Mouse (Mus musculus) urinary bladder, postnatal 36 days (tissue): ENCODE results near the gene Rfc4.
A peak's percentile ranks its signal among the peaks of the same experiment; 100 is the strongest.

ENCODE experiments used
- DNase-seq, 2 experiments: peaks; one replicate each; pipeline ENCODE4 v3.0.0; 2022; ENCODE audit warnings: low spot score in 2 of 2, mixed read lengths in 1 of 2

Gene Rfc4

GRCm38 (mm10) chr16:23127673-23128375, at the start of gene Rfc4:
TSS of gene Rfc4 (minus strand) at chr16:23127737.
- DNase-seq = peak; percentile 90 to 91

GRCm38 (mm10) chr16:23175956-23176355, 48.4 kb upstream of the Rfc4 start:
- no peak for DNase-seq

- DNase-seq = no peak
Observed at GRCm38 (mm10) chr16:23174855-23175254, 47.3 kb upstream of the Rfc4 start.

- DNase-seq = no peak
Observed at GRCm38 (mm10) chr16:23173904-23174303, 46.4 kb upstream of the Rfc4 start.

GRCm38 (mm10) chr16:23170813-23171212, 43.3 kb upstream of the Rfc4 start:
- no peak for DNase-seq

GRCm38 (mm10) chr16:23167079-23167478, 39.5 kb upstream of the Rfc4 start:
- peak; percentile 8 to 27 for DNase-seq

GRCm38 (mm10) chr16:23166646-23167045, 39.1 kb upstream of the Rfc4 start:
- no peak for DNase-seq

- DNase-seq = no peak
Observed at GRCm38 (mm10) chr16:23165441-23165840, 37.9 kb upstream of the Rfc4 start.

- no peak for DNase-seq
Observed at GRCm38 (mm10) chr16:23164443-23164842, 36.9 kb upstream of the Rfc4 start.

- no peak for DNase-seq
Observed at GRCm38 (mm10) chr16:23162116-23162515, 34.6 kb upstream of the Rfc4 start.

GRCm38 (mm10) chr16:23159749-23160148, 32.2 kb upstream of the Rfc4 start:
- DNase-seq = no peak

GRCm38 (mm10) chr16:23158957-23159356, 31.4 kb upstream of the Rfc4 start:
- DNase-seq = no peak

GRCm38 (mm10) chr16:23158292-23158691, 30.8 kb upstream of the Rfc4 start:
- no peak for DNase-seq

GRCm38 (mm10) chr16:23157013-23157412, 29.5 kb upstream of the Rfc4 start:
- no peak for DNase-seq

GRCm38 (mm10) chr16:23154261-23154660, 26.7 kb upstream of the Rfc4 start:
- no peak for DNase-seq

GRCm38 (mm10) chr16:23151423-23151822, 23.9 kb upstream of the Rfc4 start:
- peak; percentile 30 to 33 for DNase-seq

GRCm38 (mm10) chr16:23149396-23149795, 21.9 kb upstream of the Rfc4 start:
- no peak for DNase-seq

GRCm38 (mm10) chr16:23148936-23149335, 21.4 kb upstream of the Rfc4 start:
- DNase-seq = no peak

GRCm38 (mm10) chr16:23146280-23146679, 18.7 kb upstream of the Rfc4 start, which contains the start of gene Adipoq:
TSS of gene Adipoq (plus strand) at chr16:23146536.
- peak in 1 of 2 experiments; percentile 38 for DNase-seq

GRCm38 (mm10) chr16:23145211-23145610, 17.7 kb upstream of the Rfc4 start:
- no peak for DNase-seq

GRCm38 (mm10) chr16:23144326-23144725, 16.8 kb upstream of the Rfc4 start:
- peak in 1 of 2 experiments; percentile 28 for DNase-seq

- DNase-seq = no peak
Observed at GRCm38 (mm10) chr16:23140911-23141310, 13.4 kb upstream of the Rfc4 start.

- no peak for DNase-seq
Observed at GRCm38 (mm10) chr16:23136406-23136970, 9.0 kb upstream of the Rfc4 start.
